10 mouse cellular contexts compared by ENCODE assay signal in genomic region chr5:36312926-36313325, GRCm38 (mm10).
A peak's percentile ranks its signal among the peaks of the same experiment; 100 is the strongest.
DNase-seq lines count a peak whose midpoint lies in the region; ATAC-seq lines count a peak whose summit lies in the region.
"Had no signal": no experiment of that assay in that cellular context is flagged by ENCODE, and none has a peak within 500 bp of the region (broad histone marks: within the 10 kb centered on the region; RNA-seq: fewer than 3 reads in every experiment).

No protein-coding gene starts in this region.

- no peak overlapping the region for H3K9ac ChIP-seq in forebrain, embryonic 11.5 days (ENCODE audit: low read length)
- H3K9ac ChIP-seq in lung, embryonic 16.5 days (ENCODE audit: low read length) = peak overlapping the region; percentile 19; the same call in 1 of the 2 replicates
- no peak overlapping the region for H3K9ac ChIP-seq in embryonic facial prominence, embryonic 15.5 days
- H3K9ac ChIP-seq: liver, embryonic 13.5 days; midbrain, embryonic 15.5 days had no signal

- no peaks in the 10 kb centered on the region for H3K9me3 ChIP-seq in forebrain, embryonic 10.5 days
- no peaks in the 10 kb centered on the region for H3K9me3 ChIP-seq in forebrain, embryonic 11.5 days (ENCODE audit: control insufficient read depth, low read length)
- H3K9me3 ChIP-seq in lung, embryonic 16.5 days (ENCODE audit: control insufficient read depth, low read length) = no peaks in the 10 kb centered on the region
- H3K9me3 ChIP-seq in embryonic facial prominence, embryonic 15.5 days (replicated peaks) = no peaks in the 10 kb centered on the region
- H3K9me3 ChIP-seq: liver, embryonic 13.5 days; midbrain, embryonic 15.5 days had no signal

- H3K36me3 ChIP-seq in forebrain, embryonic 10.5 days (replicated peaks) = no peaks in the 10 kb centered on the region
- H3K36me3 ChIP-seq in forebrain, embryonic 11.5 days (ENCODE audit: control insufficient read depth, insufficient read depth, low read length) = no peaks in the 10 kb centered on the region
- no peaks in the 10 kb centered on the region for H3K36me3 ChIP-seq in lung, embryonic 16.5 days (ENCODE audit: control insufficient read depth, insufficient read depth, low read length)
- no peaks in the 10 kb centered on the region for H3K36me3 ChIP-seq in embryonic facial prominence, embryonic 15.5 days
- H3K36me3 ChIP-seq: liver, embryonic 13.5 days; midbrain, embryonic 15.5 days had no signal

- no peaks in the 10 kb centered on the region for H3K27me3 ChIP-seq in forebrain, embryonic 10.5 days (ENCODE audit: poor library complexity, severe bottlenecking)
- H3K27me3 ChIP-seq in forebrain, embryonic 11.5 days (ENCODE audit: control insufficient read depth, insufficient read depth, low read length) = no peaks in the 10 kb centered on the region
- no peaks in the 10 kb centered on the region for H3K27me3 ChIP-seq in lung, embryonic 16.5 days (ENCODE audit: control insufficient read depth, insufficient read depth, low read depth, low read length)
- no peaks in the 10 kb centered on the region for H3K27me3 ChIP-seq in embryonic facial prominence, embryonic 15.5 days
- H3K27me3 ChIP-seq: liver, embryonic 13.5 days; midbrain, embryonic 15.5 days had no signal

- ATAC-seq in forebrain, embryonic 11.5 days (replicated peaks; ENCODE audit: low FRiP score) = no peak
- no peak for ATAC-seq in lung, embryonic 16.5 days (ENCODE audit: low read depth)
- no peak for ATAC-seq in embryonic facial prominence, embryonic 15.5 days (ENCODE audit: insufficient number of reproducible peaks, low FRiP score, low TSS enrichment, low read depth)

- no peak overlapping the region for H3K4me2 ChIP-seq in forebrain, embryonic 11.5 days (ENCODE audit: low read depth, low read length, severe bottlenecking)
- H3K4me2 ChIP-seq in lung, embryonic 16.5 days (ENCODE audit: low read depth, low read length) = no peak overlapping the region; the same call in 1 of the 2 replicates
- no peak overlapping the region for H3K4me2 ChIP-seq in embryonic facial prominence, embryonic 15.5 days (replicated peaks)
- H3K4me2 ChIP-seq: liver, embryonic 13.5 days; midbrain, embryonic 15.5 days had no signal

- 82% methylated on average over 6 of the region's 6 CpGs for WGBS in forebrain, embryonic 10.5 days
- WGBS in forebrain, embryonic 11.5 days = 75% methylated on average over 6 of the region's 6 CpGs
- 30% methylated on average over 6 of the region's 6 CpGs for WGBS in lung, embryonic 16.5 days
- WGBS in embryonic facial prominence, embryonic 15.5 days = 53% methylated on average over 6 of the region's 6 CpGs

- H3K4me1 ChIP-seq in forebrain, embryonic 10.5 days = peaks cover 54% of the 10 kb centered on the region
- peaks cover 12% of the 10 kb centered on the region for H3K4me1 ChIP-seq in forebrain, embryonic 11.5 days (replicated peaks; ENCODE audit: control insufficient read depth, insufficient read depth, low read length)
- peaks cover 28% of the 10 kb centered on the region for H3K4me1 ChIP-seq in lung, embryonic 16.5 days (replicated peaks; ENCODE audit: control insufficient read depth, insufficient read depth, low read length)
- H3K4me1 ChIP-seq in embryonic facial prominence, embryonic 15.5 days = peaks cover 16% of the 10 kb centered on the region

- H3K4me3 ChIP-seq in forebrain, embryonic 10.5 days = no peak overlapping the region
- no peak overlapping the region for H3K4me3 ChIP-seq in forebrain, embryonic 11.5 days (ENCODE audit: low read depth, low read length)
- H3K4me3 ChIP-seq in lung, embryonic 16.5 days (ENCODE audit: low read length) = no peak overlapping the region
- no peak overlapping the region for H3K4me3 ChIP-seq in embryonic facial prominence, embryonic 15.5 days (replicated peaks)
- H3K4me3 ChIP-seq: liver, embryonic 13.5 days; midbrain, embryonic 15.5 days had no signal

- DNase-seq in forebrain, embryonic 10.5 days (ENCODE audit: extremely low spot score, low spot score) = no peak
- no peak for DNase-seq in forebrain, embryonic 11.5 days (ENCODE audit: low spot score)
- DNase-seq in lung, postnatal 36 days = no peak
- DNase-seq in kidney, postnatal 14 days = peak; percentile 25
- no peak for DNase-seq in spleen, postnatal 10 days (ENCODE audit: low spot score in 2 of 2)
- no peak for DNase-seq in layer of hippocampus, adult 9-11 months
- DNase-seq: liver, embryonic 13.5 days had no signal

- H3K27ac ChIP-seq in forebrain, embryonic 10.5 days = peak overlapping the region; percentile 86
- no peak overlapping the region for H3K27ac ChIP-seq in forebrain, embryonic 11.5 days (ENCODE audit: low read depth, low read length)
- H3K27ac ChIP-seq in lung, embryonic 16.5 days (ENCODE audit: low read length) = peak overlapping the region; percentile 40
- H3K27ac ChIP-seq in embryonic facial prominence, embryonic 15.5 days (replicated peaks) = peak overlapping the region; percentile 41; the same call in 1 of the 2 replicates
- H3K27ac ChIP-seq: liver, embryonic 13.5 days had no signal
